Mouse (Mus musculus) bone marrow macrophage, adult 2 months (primary cell): ENCODE measurements around the gene Efna1.

Experiments
- CTCF ChIP-seq: IDR thresholded peaks from 2 replicates; pipeline ENCODE4 v1.5.1; 2012; ENCODE audit warnings: low read depth, mild to moderate bottlenecking, low read length, moderate library complexity
- POLR2A ChIP-seq: IDR thresholded peaks from 2 replicates; pipeline ENCODE4 v1.6.1; 2012; ENCODE audit warnings: mild to moderate bottlenecking, low read depth, low read length, borderline replicate concordance

GRCm38 (mm10) chr3:89277281-89278021 lies 3.5 kb downstream of the Efna1 start:
- TF ChIP-seq CTCF (no peak), POLR2A (no peak)
